Mouse (Mus musculus): ENCODE data around the gene Thsd4.

DNA sequence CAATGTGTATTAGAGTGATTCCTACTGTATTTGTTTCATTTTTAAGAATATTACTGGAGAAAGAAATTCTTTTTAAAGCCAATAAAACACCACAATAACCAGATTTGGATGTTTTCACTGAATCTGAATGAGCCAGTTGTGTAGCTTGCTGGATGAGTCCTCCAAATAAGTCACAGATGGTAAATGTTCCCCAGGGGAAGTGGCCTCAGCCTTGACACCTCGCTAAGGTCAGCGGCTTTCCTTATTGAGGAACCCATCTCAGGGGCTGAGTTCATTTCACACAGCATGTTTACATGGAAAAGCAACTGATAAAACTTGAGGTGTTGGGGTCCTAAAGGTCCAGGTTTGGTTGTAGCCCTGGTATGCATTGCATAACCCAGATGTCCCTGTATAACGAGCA lies 337.8 kb downstream of the Thsd4 start:
- TF ChIP-seq EP300 (IDR thresholded peaks at IDR 0.05; ENCODE audit: low read depth) (no peak), CTCF (IDR thresholded peaks at IDR 0.05; ENCODE audit: low read depth) (no peak)
